Mouse (Mus musculus): ENCODE measurements around the gene Ifna7. TPM values are rescaled to one million over a fixed set of nuclear protein-coding genes. Genes with fewer than 3 reads are reported as not detected.
A peak's percentile ranks its signal among the peaks of the same experiment; 100 is the strongest.
"Not testable (repeated sequence)": the region's sequence is repeated elsewhere in the genome, so short reads cannot be mapped to it uniquely, and the experiment has no call there.

Gene Ifna7
- polyA plus RNA-seq, 1 experiment, result not detected

- H3K4me1 ChIP-seq (replicated peaks; ENCODE audit: control insufficient read depth, insufficient read depth, low read length); H3K4me3 ChIP-seq (ENCODE audit: control insufficient read depth, insufficient read depth, low read length); H3K27ac ChIP-seq (ENCODE audit: control insufficient read depth, insufficient read depth, low read length); H3K36me3 ChIP-seq (ENCODE audit: control insufficient read depth, insufficient read depth, low read length); H3K27me3 ChIP-seq (ENCODE audit: control insufficient read depth, insufficient read depth, low read length): not testable (repeated sequence)
- WGBS, result under 1% methylated on average over 12 of the region's 52 CpGs
- DNase-seq, result peak; percentile 87
Measured at GRCm38 (mm10) chr4:88793936-88794675, 21.9 kb upstream of the Ifna7 start, which contains the start of gene Gm13275. Gm13275 (plus strand) TSS chr4:88794487.

DNA sequence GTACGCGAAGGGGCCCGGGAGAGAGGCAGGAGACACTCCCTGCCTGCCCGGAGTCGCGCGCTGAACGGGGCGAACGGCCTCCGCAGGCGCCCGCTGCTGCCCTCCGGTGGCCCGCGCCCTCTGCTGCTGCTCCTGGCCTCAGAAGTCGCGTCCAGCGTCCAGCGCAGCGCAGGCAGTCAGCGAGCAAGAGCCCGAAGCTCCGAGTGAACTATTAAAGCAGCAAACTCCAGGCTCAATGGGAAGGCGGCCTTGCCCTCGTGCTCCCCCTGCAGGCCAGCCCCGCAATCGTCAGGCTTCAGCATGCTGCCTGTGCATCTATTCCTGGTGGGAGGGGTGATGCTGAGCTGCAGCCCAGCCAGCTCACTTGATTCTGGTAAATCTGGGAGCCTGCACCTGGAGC, 18.9 kb upstream of the Ifna7 start, which contains the start of gene Gm13279:
Gene Gm13279 (plus strand): TSS at position 301 of the 400 bp plus-strand sequence.
- not testable (repeated sequence) for DNase-seq; H3K27ac ChIP-seq (ENCODE audit: control insufficient read depth, insufficient read depth, low read length); H3K36me3 ChIP-seq (ENCODE audit: control insufficient read depth, insufficient read depth, low read length); H3K27me3 ChIP-seq (ENCODE audit: control insufficient read depth, insufficient read depth, low read length); H3K4me1 ChIP-seq (replicated peaks; ENCODE audit: control insufficient read depth, insufficient read depth, low read length); H3K4me3 ChIP-seq (ENCODE audit: control insufficient read depth, insufficient read depth, low read length)
- WGBS, result no CpG with 5 or more reads among the region's 28 CpGs

DNA sequence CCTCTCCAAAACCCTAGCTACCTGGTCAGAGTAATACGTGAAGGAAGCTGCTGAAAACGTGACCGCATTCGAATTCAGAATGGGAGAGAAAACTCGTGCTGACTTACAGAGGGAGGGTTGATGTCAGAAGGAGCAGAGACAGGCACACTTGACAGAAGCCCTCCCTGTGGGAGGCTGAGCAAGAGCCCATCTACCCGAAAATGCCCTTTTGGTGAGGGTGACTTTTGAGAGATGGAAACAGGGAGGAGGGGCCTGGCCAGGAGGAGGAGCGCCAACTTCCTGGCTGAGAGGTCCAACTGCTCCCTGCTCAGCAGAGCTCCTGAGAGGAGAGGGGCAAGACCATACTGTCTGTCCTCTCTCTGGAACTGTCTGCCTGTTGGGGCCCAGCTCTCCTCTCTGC, 16.7 kb upstream of the Ifna7 start, which contains the start of gene Gm13285:
Gene Gm13285 (plus strand): TSS at position 301 of the 400 bp plus-strand sequence.
- H3K4me3 ChIP-seq (ENCODE audit: control insufficient read depth, insufficient read depth, low read length); H3K27me3 ChIP-seq (ENCODE audit: control insufficient read depth, insufficient read depth, low read length); H3K4me1 ChIP-seq (replicated peaks; ENCODE audit: control insufficient read depth, insufficient read depth, low read length); H3K36me3 ChIP-seq (ENCODE audit: control insufficient read depth, insufficient read depth, low read length); DNase-seq; H3K27ac ChIP-seq (ENCODE audit: control insufficient read depth, insufficient read depth, low read length): not testable (repeated sequence)
- WGBS, result 11% methylated on average over 5 of the region's 7 CpGs

GRCm38 (mm10) chr4:88802954-88803353, 13.1 kb upstream of the Ifna7 start, which contains the start of gene Gm13287:
Gm13287 (plus strand) TSS chr4:88803254.
- not testable (repeated sequence) for H3K36me3 ChIP-seq (ENCODE audit: control insufficient read depth, insufficient read depth, low read length)
- no CpG with 5 or more reads among the region's 29 CpGs for WGBS

DNA sequence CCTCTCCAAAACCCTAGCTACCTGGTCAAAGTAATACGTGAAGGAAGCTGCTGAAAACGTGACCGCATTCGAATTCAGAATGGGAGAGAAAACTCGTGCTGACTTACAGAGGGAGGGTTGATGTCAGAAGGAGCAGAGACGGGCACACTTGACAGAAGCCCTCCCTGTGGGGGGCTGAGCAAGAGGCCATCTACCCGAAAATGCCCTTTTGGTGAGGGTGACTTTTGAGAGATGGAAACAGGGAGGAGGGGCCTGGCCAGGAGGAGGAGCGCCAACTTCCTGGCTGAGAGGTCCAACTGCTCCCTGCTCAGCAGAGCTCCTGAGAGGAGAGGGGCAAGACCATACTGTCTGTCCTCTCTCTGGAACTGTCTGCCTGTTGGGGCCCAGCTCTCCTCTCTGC, 10.8 kb upstream of the Ifna7 start, which contains the start of gene Gm13288:
Gene Gm13288 (plus strand): TSS at position 301 of the 400 bp plus-strand sequence.
- peak within 1 kb of the TSS; percentile 51 for H3K4me3 ChIP-seq (ENCODE audit: control insufficient read depth, insufficient read depth, low read length)
- not testable (repeated sequence) for DNase-seq; H3K36me3 ChIP-seq (ENCODE audit: control insufficient read depth, insufficient read depth, low read length); H3K27ac ChIP-seq (ENCODE audit: control insufficient read depth, insufficient read depth, low read length); H3K27me3 ChIP-seq (ENCODE audit: control insufficient read depth, insufficient read depth, low read length); H3K4me1 ChIP-seq (replicated peaks; ENCODE audit: control insufficient read depth, insufficient read depth, low read length)
- no CpG with 5 or more reads among the region's 8 CpGs for WGBS

More at GRCm38 (mm10) chr4:88802954-88803353, 13.1 kb upstream of the Ifna7 start, which contains the start of gene Gm13287:
- not testable (repeated sequence) for H3K4me3 ChIP-seq (ENCODE audit: control insufficient read depth, insufficient read depth, low read length); H3K27ac ChIP-seq (ENCODE audit: control insufficient read depth, insufficient read depth, low read length); DNase-seq; H3K4me1 ChIP-seq (replicated peaks; ENCODE audit: control insufficient read depth, insufficient read depth, low read length); H3K27me3 ChIP-seq (ENCODE audit: control insufficient read depth, insufficient read depth, low read length)

- peak overlapping the region; percentile 51 for H3K4me3 ChIP-seq (ENCODE audit: control insufficient read depth, insufficient read depth, low read length)
- not testable (repeated sequence) for H3K27me3 ChIP-seq (ENCODE audit: control insufficient read depth, insufficient read depth, low read length); H3K27ac ChIP-seq (ENCODE audit: control insufficient read depth, insufficient read depth, low read length); H3K4me1 ChIP-seq (replicated peaks; ENCODE audit: control insufficient read depth, insufficient read depth, low read length); H3K36me3 ChIP-seq (ENCODE audit: control insufficient read depth, insufficient read depth, low read length)
- peak; percentile 7 for DNase-seq
- WGBS, result 0% methylated on average over 8 of the region's 34 CpGs
Measured at GRCm38 (mm10) chr4:88805761-88806160, 10.3 kb upstream of the Ifna7 start.

GRCm38 (mm10) chr4:88819659-88820058, 3.6 kb downstream of the Ifna7 start, which contains the start of gene Ifna11:
Ifna11 (plus strand) TSS chr4:88819959.
- Histone ChIP-seq H3K4me3 (ENCODE audit: control insufficient read depth, insufficient read depth, low read length) (no peak within 1 kb of the TSS), H3K27me3 (ENCODE audit: control insufficient read depth, insufficient read depth, low read length) (no peaks in the 10 kb centered on the region), H3K27ac (ENCODE audit: control insufficient read depth, insufficient read depth, low read length) (no peak within 1 kb of the TSS), H3K4me1 (replicated peaks; ENCODE audit: control insufficient read depth, insufficient read depth, low read length) (no peaks in the 10 kb centered on the region), H3K36me3 (ENCODE audit: control insufficient read depth, insufficient read depth, low read length) (no peaks in the 10 kb centered on the region)
- no peak for DNase-seq
- TF ChIP-seq CTCF (IDR thresholded peaks at IDR 0.05; ENCODE audit: borderline replicate concordance, control insufficient read depth, extremely low read depth, insufficient read depth, low read length, poor library complexity), result no peak
- TF ChIP-seq POLR2A (IDR thresholded peaks at IDR 0.05; ENCODE audit: control insufficient read depth, extremely low read depth, insufficient read depth, low read length, poor library complexity), result no peak
- WGBS, result 100% methylated on average over 1 of the region's 1 CpGs

Measured in thymus, adult 2 months (tissue).